Mouse (Mus musculus) CH12.LX (cell line): ENCODE results near the gene Areg.

Source experiments
- CTCF ChIP-seq, 2 experiments: IDR thresholded peaks in 1 of 2; conservative IDR thresholded peaks in 1 of 2; 2 replicates each; pipeline ENCODE4 v1.5.1; 2011 to 2012; ENCODE audit warnings: low read depth in 2 of 2, low read length in 2 of 2, improper control_type of control experiment in 1 of 2, inconsistent platforms in 1 of 2, mild to moderate bottlenecking in 1 of 2, moderate library complexity in 1 of 2
- JUND ChIP-seq: conservative IDR thresholded peaks from 2 replicates; pipeline ENCODE4 v1.6.1; 2011; ENCODE audit warnings: low read depth, low read length, improper control_type of control experiment
- MAFK ChIP-seq: IDR thresholded peaks from 2 replicates; pipeline ENCODE4 v1.6.1; 2011; ENCODE audit warnings: low read length, improper control_type of control experiment; ENCODE audit not compliant: insufficient replicate concordance
- MAZ ChIP-seq: IDR thresholded peaks from 2 replicates; pipeline ENCODE4 v1.6.1; 2012; ENCODE audit warnings: low read depth, mild to moderate bottlenecking, inconsistent platforms, low read length, improper control_type of control experiment, moderate library complexity
- POLR2A ChIP-seq: IDR thresholded peaks from 2 replicates; pipeline ENCODE4 v1.6.1; 2011; ENCODE audit warnings: low read depth, mild to moderate bottlenecking, improper control_type of control experiment, low read length
- RAD21 ChIP-seq: IDR thresholded peaks from 2 replicates; pipeline ENCODE4 v1.6.1; 2011; ENCODE audit warnings: low read depth, mild to moderate bottlenecking, low read length, improper control_type of control experiment, moderate library complexity
- UBTF ChIP-seq: IDR thresholded peaks from 2 replicates; pipeline ENCODE4 v1.6.1; 2012; ENCODE audit warnings: low read depth, mild to moderate bottlenecking, inconsistent platforms, low read length, improper control_type of control experiment, moderate library complexity
- USF2 ChIP-seq: conservative IDR thresholded peaks from 2 replicates; pipeline ENCODE4 v1.6.1; 2011; ENCODE audit warnings: low read depth, low read length, improper control_type of control experiment
- ZNF384 ChIP-seq: IDR thresholded peaks from 2 replicates; pipeline ENCODE4 v1.6.1; 2012; ENCODE audit warnings: low read depth, low read length, improper control_type of control experiment, inconsistent platforms

- TF ChIP-seq CTCF (conservative IDR thresholded peaks at IDR 0.05 in 1 of 2, IDR thresholded peaks at IDR 0.05 in 1 of 2; ENCODE audit: low read depth in 2 of 2, low read length in 2 of 2) (no peak), MAFK (no peak), POLR2A (no peak), USF2 (no peak), UBTF (no peak), MAZ (no peak), JUND (no peak), ZNF384 (no peak), RAD21 (no peak)
These were observed 7.6 kb downstream of the Areg start for GRCm38 (mm10) chr5:91147001-91147400.
